Mouse (Mus musculus): ENCODE data around the gene Gnai3.

GRCm38 (mm10) chr3:108167499-108167898 is 21.6 kb upstream of the Gnai3 start:
- TF ChIP-seq CTCF (IDR thresholded peaks at IDR 0.05; ENCODE audit: insufficient read depth, low read length) (no peak), POLR2A (IDR thresholded peaks at IDR 0.05; ENCODE audit: borderline replicate concordance, extremely low read depth, low read depth, low read length) (no peak)

Measured in lung, adult 2 months (tissue).